Mouse (Mus musculus) limb, embryonic 11.5 days (tissue): ENCODE measurements around the gene Cntfr. TPM values are rescaled to one million over a fixed set of nuclear protein-coding genes. Genes with fewer than 3 reads are reported as not detected.

ENCODE experiments used
- ATAC-seq: fragments of 200-750 bp; cut with Nextera tagmentation; 2 replicates; pipeline ENCODE4 v1.8.0; 2017; ENCODE audit warnings: low read depth; ENCODE audit not compliant: insufficient number of reproducible peaks, low FRiP score, low TSS enrichment
- DNase-seq: peaks from one replicate; pipeline ENCODE4 v3.0.0-alpha.2; 2015; ENCODE audit warnings: low spot score
- H3K27ac ChIP-seq: fragments of 300-500 bp; sonication (generic); replicated peaks from 2 replicates; pipeline ENCODE4 v1.5.1; 2014; ENCODE audit warnings: low read depth, mild to moderate bottlenecking, low read length
- H3K27me3 ChIP-seq: fragments of 300-500 bp; sonication (generic); 2 replicates; pipeline ENCODE4 v1.6.1; 2014; ENCODE audit warnings: mild to moderate bottlenecking, low read length, mixed read lengths; ENCODE audit not compliant: control insufficient read depth, insufficient read depth
- H3K36me3 ChIP-seq: fragments of 300-500 bp; sonication (generic); 2 replicates; pipeline ENCODE4 v1.6.1; 2014; ENCODE audit warnings: mild to moderate bottlenecking, low read length, moderate library complexity, mixed read lengths; ENCODE audit not compliant: control insufficient read depth, insufficient read depth
- H3K4me1 ChIP-seq: fragments of 300-500 bp; sonication (generic); 2 replicates; pipeline ENCODE4 v1.6.1; 2014; ENCODE audit warnings: low read length, mixed read lengths; ENCODE audit not compliant: control insufficient read depth, insufficient read depth
- H3K4me2 ChIP-seq: fragments of 300-500 bp; sonication (generic); 2 replicates; pipeline ENCODE4 v1.6.1; 2014; ENCODE audit warnings: low read depth, mild to moderate bottlenecking, moderate library complexity; ENCODE audit not compliant: severe bottlenecking
- H3K4me3 ChIP-seq: fragments of 300-500 bp; sonication (generic); 2 replicates; pipeline ENCODE4 v1.5.1; 2014; ENCODE audit warnings: low read depth, low read length
- H3K9ac ChIP-seq: fragments of 300-500 bp; sonication (generic); 2 replicates; pipeline ENCODE4 v1.6.1; 2014; ENCODE audit warnings: mild to moderate bottlenecking, low read length
- H3K9me3 ChIP-seq: fragments of 300-500 bp; sonication (generic); 2 replicates; pipeline ENCODE4 v1.6.1; 2016; ENCODE audit warnings: low read length; ENCODE audit not compliant: control insufficient read depth
- WGBS: fragments of 180-500 bp; shearing (Covaris S2); extraction: QIAGEN DNeasy Blood & Tissue Kit; methylation state at CpG from one replicate; pipeline ENCODE4 v1.1.7; 2014; 5-methylcytosine and 5-hydroxymethylcytosine counted together
- polyA plus RNA-seq: library from polyadenylated mRNA; unstranded; fragments of >200 nt; fragmentation: Nextera tagmentation; extraction: Ambion mirVana; gene quantifications from 2 replicates; pipeline ENCODE4 v1.2.1, GENCODE M21; 2014

The Cntfr gene
- polyA plus RNA-seq, 1 experiment from 2014 or later = 5.6 TPM

DNA sequence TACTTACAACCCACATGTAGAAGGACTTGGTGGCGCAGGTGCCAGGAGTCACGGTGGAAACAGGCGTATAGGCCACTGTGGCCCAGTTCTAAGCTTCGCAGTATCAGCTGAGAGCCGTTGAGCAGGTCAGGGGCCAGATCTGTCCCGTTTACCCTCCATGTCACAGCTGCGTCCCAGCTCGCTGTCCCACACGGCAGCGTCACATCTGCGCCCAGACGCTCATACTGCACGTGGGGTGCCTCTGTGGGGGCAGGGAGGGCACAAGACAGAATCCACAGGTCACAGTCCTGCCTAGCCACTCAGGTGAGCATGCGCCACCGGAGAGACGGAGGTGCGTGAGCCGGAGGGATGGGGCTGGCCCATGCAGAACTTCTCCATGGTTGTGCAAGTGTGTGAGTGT lies 26.1 kb downstream of the Cntfr start:
- H3K4me3 ChIP-seq = no peak overlapping the region
- no peaks in the 10 kb centered on the region for H3K36me3 ChIP-seq
- no peak overlapping the region for H3K4me2 ChIP-seq
- ATAC-seq = no peak
- no peak for DNase-seq
- H3K27me3 ChIP-seq = peaks cover 71% of the 10 kb centered on the region
- H3K9ac ChIP-seq = no peak overlapping the region
- H3K9me3 ChIP-seq = no peaks in the 10 kb centered on the region
- no peak overlapping the region for H3K27ac ChIP-seq
- peaks cover 18% of the 10 kb centered on the region for H3K4me1 ChIP-seq
- WGBS = 86% methylated on average over 18 of the region's 18 CpGs

DNA sequence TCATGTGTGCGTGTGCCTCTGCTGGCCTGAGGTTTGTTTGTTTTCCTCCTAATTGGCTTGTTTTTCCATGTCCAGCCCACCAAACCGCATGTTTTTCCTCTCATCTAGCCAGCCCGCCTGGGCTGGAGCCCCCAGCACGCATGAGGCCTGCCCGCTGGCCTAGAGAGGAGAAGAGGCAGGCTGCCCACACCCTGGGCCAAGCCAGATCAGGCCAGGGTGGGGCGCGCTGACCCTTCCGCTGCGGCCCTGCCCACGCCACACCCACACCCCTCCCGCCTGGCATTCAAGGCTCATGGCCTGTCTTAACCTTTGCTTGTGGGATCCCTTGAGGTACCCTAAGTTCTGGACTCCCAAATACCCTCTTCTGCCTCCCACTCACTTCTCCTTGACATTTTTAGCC lies 30.2 kb downstream of the Cntfr start:
- Histone ChIP-seq H3K27ac (no peak overlapping the region), H3K9me3 (no peaks in the 10 kb centered on the region), H3K4me1 (peaks cover 45% of the 10 kb centered on the region), H3K27me3 (peaks cover 59% of the 10 kb centered on the region), H3K4me2 (no peak overlapping the region), H3K36me3 (no peaks in the 10 kb centered on the region), H3K4me3 (no peak overlapping the region), H3K9ac (no peak overlapping the region)
- DNase-seq (no peak), ATAC-seq (no peak)
- WGBS = 69% methylated on average over 11 of the region's 11 CpGs

DNA sequence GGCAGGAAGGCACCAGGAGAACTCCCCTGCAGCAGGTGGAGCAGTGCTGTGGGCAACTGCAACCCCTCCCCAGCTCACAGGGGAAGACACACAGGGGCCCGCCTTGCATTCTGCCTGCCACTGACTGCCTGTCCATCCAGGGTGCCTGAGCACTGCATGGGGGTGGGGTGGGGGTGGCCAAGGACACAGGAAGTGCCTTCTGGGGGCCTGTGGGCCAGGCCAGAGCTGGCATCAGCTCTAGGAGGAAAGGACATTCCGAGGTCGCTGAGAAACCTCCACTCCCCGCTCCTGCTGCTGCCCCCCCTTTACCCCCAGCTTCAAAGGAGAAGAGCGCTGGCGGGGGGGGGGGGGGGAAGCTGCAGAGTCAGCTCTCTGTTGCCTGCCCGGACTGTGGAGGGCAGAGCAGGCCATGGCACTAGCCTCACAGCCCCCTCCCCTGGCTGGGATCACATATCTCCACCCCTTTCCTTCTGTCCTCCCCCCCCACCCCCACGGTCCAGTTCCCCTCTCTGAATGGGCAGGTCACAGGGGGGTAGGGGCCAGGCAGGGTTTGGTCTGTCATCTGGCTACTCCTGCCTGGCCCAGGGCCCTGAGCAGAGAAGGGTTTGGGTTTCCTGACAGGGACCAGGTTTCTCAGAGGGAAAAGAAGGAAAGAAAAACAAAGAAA lies 31.7 kb downstream of the Cntfr start:
- Histone ChIP-seq H3K4me2 (peak overlapping the region; percentile 16; the same call in 1 of the 2 replicates), H3K27me3 (peaks cover 50% of the 10 kb centered on the region), H3K9ac (no peak overlapping the region)

DNA sequence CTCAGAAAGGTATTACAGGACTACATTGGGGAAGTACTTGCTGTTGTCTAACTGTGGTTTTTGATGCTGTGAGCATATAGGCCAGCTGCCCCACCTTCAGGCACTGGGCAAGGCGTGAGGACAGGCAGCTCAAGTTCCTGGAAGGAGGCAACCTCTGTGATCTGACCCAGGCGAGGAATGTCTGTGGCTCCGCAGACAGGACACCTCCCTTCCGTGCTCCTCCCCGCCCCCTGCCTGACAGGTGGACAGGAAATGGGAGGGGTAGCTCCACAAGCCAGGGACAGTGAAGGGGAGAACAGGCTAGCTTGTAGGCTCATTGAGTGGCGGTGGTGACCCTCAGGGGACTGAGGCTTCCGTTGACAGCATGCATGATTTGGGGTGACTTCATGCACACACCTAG lies 32.4 kb downstream of the Cntfr start:
- Histone ChIP-seq H3K4me3 (no peak overlapping the region), H3K9ac (no peak overlapping the region)

More for the DNA sequence above, 31.7 kb downstream of the Cntfr start:
- WGBS = 3% methylated on average over 5 of the region's 8 CpGs
- DNase-seq (no peak), ATAC-seq (no peak)
- Histone ChIP-seq H3K27ac (no peak overlapping the region), H3K4me1 (peaks cover 54% of the 10 kb centered on the region), H3K9me3 (no peaks in the 10 kb centered on the region), H3K4me3 (no peak overlapping the region), H3K36me3 (no peaks in the 10 kb centered on the region)

DNA sequence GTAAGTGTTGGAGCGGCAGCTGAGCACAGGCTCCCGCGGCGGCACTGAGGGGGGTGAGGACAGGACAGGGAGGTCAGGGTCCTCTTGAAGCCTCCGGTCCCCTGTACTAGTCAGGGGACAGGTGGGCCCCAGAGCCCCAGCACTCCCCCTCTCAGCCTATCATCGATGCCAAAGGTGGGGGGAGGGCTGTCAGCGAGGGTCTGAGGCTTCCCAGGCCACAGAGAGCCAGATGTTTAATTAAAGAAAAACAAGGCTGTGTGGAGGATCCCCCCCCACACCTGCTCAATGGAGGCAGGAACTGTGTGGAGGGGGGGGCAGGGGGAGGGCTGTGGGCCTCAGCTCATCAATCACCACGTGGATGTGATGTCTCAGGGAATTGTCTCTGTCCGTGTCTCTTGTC lies 33.3 kb downstream of the Cntfr start:
- ATAC-seq = 0 out of 2 replicates have a peak, but pooled peaks have one; percentile 9
- WGBS = 5% methylated on average over 9 of the region's 9 CpGs
- H3K4me2 ChIP-seq = peak overlapping the region; percentile 12; the same call in 1 of the 2 replicates
- H3K27me3 ChIP-seq = peaks cover 40% of the 10 kb centered on the region
- H3K9ac ChIP-seq = no peak overlapping the region
- peak; percentile 66 for DNase-seq
- no peak overlapping the region for H3K4me3 ChIP-seq
- peaks cover 69% of the 10 kb centered on the region for H3K4me1 ChIP-seq
- no peaks in the 10 kb centered on the region for H3K36me3 ChIP-seq
- no peak overlapping the region for H3K27ac ChIP-seq
- no peaks in the 10 kb centered on the region for H3K9me3 ChIP-seq

More for the DNA sequence above, 32.4 kb downstream of the Cntfr start:
- Histone ChIP-seq H3K27ac (no peak overlapping the region), H3K27me3 (peaks cover 46% of the 10 kb centered on the region), H3K4me1 (peaks cover 60% of the 10 kb centered on the region), H3K4me2 (no peak overlapping the region), H3K36me3 (no peaks in the 10 kb centered on the region), H3K9me3 (no peaks in the 10 kb centered on the region)
- ATAC-seq (no peak), DNase-seq (no peak)
- WGBS = 17% methylated on average over 7 of the region's 7 CpGs

DNA sequence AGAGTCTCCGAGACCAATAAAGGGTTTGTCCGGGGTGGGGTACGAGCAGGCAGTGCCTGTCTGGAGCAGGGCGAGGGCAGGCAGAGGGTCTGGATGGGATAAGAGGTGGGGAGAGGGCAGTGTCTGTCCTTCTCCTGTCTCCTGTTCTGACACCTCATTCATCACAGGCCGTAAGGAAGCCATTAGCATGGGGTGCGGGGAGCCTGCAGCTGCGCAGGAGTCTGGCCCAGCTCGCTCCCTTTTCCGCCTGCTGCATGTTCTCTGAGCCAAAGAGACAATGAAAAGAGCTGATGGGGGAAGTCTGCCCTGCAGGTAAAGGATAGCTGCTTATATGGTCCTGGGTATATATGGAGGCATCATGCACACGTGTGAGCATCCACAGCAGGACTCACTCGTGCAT lies 34.2 kb downstream of the Cntfr start:
- Histone ChIP-seq H3K27ac (no peak overlapping the region), H3K4me2 (no peak overlapping the region), H3K4me3 (no peak overlapping the region), H3K9me3 (no peaks in the 10 kb centered on the region), H3K9ac (no peak overlapping the region), H3K4me1 (peaks cover 78% of the 10 kb centered on the region), H3K36me3 (no peaks in the 10 kb centered on the region), H3K27me3 (peaks cover 39% of the 10 kb centered on the region)
- DNase-seq (peak; percentile 54), ATAC-seq (no peak)
- WGBS = 15% methylated on average over 11 of the region's 11 CpGs

DNA sequence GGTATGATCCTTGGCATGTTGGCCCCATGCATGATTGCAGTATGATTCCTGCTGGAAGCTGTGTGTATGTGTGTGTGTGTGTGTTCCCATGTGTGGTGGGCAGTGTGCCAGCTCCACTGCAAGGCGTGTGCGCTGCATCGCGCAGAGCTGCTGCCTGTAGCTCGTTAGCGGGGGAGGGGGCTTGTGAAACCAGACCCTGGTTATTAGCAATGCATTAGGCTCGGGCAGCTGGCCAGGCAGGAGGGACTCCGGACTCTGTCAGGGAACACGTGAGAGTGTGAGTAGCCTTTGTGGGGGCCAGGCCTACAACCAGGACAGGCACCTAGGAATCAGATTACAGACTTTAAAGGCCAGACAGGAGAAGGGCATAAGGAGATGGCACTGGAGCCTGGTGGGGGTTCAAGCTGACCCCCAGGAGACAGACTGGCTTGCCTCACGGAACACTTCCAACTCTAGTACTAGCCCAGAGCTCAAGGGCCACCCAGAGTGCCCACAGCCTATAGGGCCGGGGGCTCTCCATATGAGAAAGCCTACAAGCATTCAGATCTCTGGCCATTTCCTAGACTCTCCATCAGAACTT lies 35.9 kb downstream of the Cntfr start:
- H3K4me3 ChIP-seq = no peak overlapping the region
- ATAC-seq = peak; percentile 78
- no peaks in the 10 kb centered on the region for H3K36me3 ChIP-seq
- peaks cover 41% of the 10 kb centered on the region for H3K27me3 ChIP-seq
- WGBS = 2% methylated on average over 11 of the region's 11 CpGs
- H3K4me1 ChIP-seq = peaks cover 80% of the 10 kb centered on the region
- peak overlapping the region; percentile 69; the same call in 1 of the 2 replicates for H3K27ac ChIP-seq
- DNase-seq = peak; percentile 89
- no peak overlapping the region for H3K9ac ChIP-seq
- H3K4me2 ChIP-seq = peak overlapping the region; percentile 24; the same call in 1 of the 2 replicates
- no peaks in the 10 kb centered on the region for H3K9me3 ChIP-seq

DNA sequence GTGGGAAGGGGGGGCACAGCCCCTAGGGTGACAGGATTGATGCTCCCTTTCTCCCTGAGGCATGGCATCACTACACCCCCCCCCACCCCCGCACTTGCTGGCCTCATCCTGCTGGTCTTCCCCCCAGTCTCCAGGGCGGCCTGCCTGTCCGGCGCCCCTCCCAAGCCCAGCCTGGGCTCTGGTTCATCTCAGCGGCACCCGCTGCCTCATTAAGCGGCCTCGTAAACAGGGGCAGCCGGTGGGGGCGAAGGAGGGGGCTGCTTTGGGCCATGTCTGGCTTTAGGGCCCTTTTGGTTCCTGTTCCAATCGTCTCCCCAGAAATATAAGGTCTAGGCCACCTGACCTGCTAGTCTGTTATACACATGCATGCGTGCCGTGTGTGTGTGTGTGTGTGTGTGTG lies 37.3 kb downstream of the Cntfr start:
- Histone ChIP-seq H3K4me1 (peaks cover 73% of the 10 kb centered on the region), H3K9me3 (no peaks in the 10 kb centered on the region), H3K36me3 (no peaks in the 10 kb centered on the region), H3K9ac (no peak overlapping the region), H3K4me3 (no peak overlapping the region), H3K27me3 (peaks cover 29% of the 10 kb centered on the region), H3K4me2 (peak overlapping the region; percentile 7; the same call in 1 of the 2 replicates), H3K27ac (peak overlapping the region; percentile 77; the same call in 1 of the 2 replicates)
- ATAC-seq = peak; percentile 44
- peak; percentile 92 for DNase-seq
- 5% methylated on average over 13 of the region's 13 CpGs for WGBS
